Mouse (Mus musculus) Muller cell, postnatal 12 days (primary cell): ENCODE data around the gene 4931422A03Rik.
"Not testable (repeated sequence)": the region's sequence is repeated elsewhere in the genome, so short reads cannot be mapped to it uniquely, and the experiment has no call there.

Source experiments
- DNase-seq: peaks from one replicate; pipeline ENCODE4 v3.0.0-alpha.2; 2015; ENCODE audit errors: inconsistent ontology term

The 4931422A03Rik gene

GRCm38 (mm10) chr2:104027458-104028138 lies 563 bp downstream of the 4931422A03Rik start, which contains the start of gene Fbxo3:
TSS of gene Fbxo3 (plus strand) at chr2:104027721.
- DNase-seq = peak; percentile 89

DNA sequence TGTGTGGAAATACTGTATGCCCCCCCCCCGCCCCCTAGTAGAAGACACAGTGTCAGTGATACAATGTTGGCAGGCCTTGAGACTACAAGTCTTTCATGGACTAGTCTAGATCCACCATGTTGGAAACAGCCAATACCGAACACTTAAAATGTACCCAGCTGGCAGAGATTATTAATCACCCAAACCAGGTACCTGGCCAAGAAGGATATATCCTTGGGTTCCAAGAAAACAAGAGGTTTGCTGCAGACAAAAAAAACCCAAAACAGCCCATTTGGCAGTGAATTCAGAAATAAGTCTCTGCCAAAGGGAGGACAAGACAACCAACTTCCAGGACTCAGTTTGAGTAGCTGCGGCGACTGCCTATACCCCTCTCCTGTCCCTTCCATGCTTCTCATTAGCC lies 3.5 kb downstream of the 4931422A03Rik start:
- no peak for DNase-seq

DNA sequence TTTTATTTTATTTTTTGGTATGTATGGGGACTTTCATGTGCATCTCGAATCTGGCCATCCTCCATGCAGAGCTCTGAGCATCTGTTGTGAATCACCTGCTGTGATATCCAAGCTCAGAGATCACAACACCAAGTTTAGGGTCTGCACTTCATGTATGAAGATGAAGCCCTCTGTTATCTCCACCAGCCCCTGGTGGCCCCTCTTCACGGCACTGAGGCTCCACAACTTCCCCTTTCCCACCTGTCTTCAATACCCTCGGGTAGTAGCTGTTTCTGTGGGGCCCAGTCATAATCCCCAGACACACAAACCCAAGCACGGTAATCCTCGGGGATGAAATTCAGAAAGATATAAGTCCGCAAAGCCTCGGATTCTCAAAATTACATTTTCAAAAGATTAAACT lies 5.1 kb downstream of the 4931422A03Rik start:
- no peak for DNase-seq

GRCm38 (mm10) chr2:104008853-104009252 lies 19.3 kb downstream of the 4931422A03Rik start:
- not testable (repeated sequence) for DNase-seq

GRCm38 (mm10) chr2:104007793-104008519 lies 20.2 kb downstream of the 4931422A03Rik start:
- no peak for DNase-seq

GRCm38 (mm10) chr2:104002711-104003413 lies 25.3 kb downstream of the 4931422A03Rik start:
- DNase-seq = peak; percentile 11

DNA sequence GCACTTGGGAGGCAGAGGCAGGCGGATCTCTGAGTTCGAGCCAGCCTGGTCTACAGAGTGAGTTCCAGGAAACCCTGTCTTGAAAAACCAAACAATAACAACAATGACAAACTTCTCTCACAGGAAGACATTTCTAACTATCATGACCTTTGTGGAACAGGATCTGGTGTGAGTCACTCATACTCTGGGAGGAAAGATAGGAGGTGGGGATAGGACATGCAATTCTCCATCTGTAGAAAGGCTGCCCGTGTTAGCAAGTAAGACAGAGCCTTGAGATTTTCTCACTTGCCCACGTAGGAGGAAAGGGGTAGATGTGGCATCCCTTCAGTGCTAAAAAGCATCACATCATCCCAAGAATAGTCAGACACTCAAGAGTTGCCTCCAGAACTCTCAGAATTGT lies 26.3 kb downstream of the 4931422A03Rik start:
- no peak for DNase-seq

DNA sequence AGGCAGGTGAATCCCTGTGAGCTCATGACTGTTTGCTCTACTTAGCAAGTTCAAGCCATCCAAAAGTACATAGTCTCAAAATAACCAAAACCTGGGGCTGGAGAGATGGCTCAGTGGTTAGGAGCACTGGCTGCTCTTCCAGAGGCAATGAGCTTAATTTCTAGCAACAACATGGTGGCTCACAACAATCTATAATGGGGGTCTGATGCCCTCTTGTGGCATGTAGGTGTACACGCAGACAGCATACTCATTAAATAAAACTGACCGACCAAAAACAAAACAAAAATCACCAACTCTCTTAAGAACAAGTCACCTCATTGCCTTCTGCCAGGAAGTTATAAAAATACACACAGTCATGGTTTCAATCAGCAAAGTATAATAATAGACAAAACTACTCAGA lies 27.1 kb downstream of the 4931422A03Rik start:
- DNase-seq = peak; percentile 11

- no peak for DNase-seq
Observed at GRCm38 (mm10) chr2:103992618-103993332, 35.4 kb downstream of the 4931422A03Rik start.

GRCm38 (mm10) chr2:103992162-103992561 lies 36.0 kb downstream of the 4931422A03Rik start:
- DNase-seq = no peak

- DNase-seq = no peak
Observed at GRCm38 (mm10) chr2:103991303-103991702, 36.9 kb downstream of the 4931422A03Rik start.

DNA sequence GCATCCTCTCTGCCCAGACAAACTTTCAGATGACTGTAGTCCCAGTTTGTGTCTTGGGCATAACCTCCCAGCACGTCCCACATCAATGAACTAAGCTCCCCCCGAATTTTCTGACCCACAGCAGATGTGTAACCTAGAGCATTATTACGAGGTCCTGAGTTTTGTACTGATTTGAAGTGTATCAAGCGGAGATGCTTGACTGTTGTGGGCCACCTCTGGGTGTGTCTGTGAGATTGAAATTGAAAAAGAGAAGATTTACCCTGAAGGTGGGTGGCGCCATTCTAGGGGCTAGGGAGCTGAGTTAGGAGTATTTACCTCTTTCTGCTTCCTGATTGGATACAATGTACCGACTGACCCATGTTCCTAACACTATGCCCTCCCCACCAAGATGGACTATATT lies 38.4 kb downstream of the 4931422A03Rik start:
- DNase-seq = no peak

- not testable (repeated sequence) for DNase-seq
Observed at GRCm38 (mm10) chr2:103987595-103987994, 40.6 kb downstream of the 4931422A03Rik start.

DNA sequence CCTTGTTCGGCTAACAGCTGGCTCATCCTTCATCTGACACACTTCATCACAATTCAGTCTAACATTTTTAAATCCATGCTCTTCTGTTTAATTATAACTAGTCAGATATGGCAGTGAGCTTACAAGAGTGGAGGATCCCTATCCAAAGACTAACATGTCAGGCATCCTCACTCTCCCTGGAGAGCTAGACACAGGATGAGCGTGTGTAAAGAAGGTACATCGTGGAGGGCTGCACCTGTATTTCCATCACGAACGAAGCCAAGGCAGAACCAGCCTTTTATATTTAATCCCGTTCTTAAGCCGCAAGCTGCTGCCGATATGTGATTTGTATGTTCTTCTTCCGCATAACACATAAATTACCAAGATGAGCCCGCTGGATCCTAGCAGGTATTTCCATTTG lies 45.0 kb downstream of the 4931422A03Rik start:
- DNase-seq = no peak

- peak; percentile 67 for DNase-seq
Observed at GRCm38 (mm10) chr2:103982250-103982649, 45.9 kb downstream of the 4931422A03Rik start.

GRCm38 (mm10) chr2:103977716-103978115 lies 50.4 kb downstream of the 4931422A03Rik start:
- DNase-seq = peak; percentile 7

DNA sequence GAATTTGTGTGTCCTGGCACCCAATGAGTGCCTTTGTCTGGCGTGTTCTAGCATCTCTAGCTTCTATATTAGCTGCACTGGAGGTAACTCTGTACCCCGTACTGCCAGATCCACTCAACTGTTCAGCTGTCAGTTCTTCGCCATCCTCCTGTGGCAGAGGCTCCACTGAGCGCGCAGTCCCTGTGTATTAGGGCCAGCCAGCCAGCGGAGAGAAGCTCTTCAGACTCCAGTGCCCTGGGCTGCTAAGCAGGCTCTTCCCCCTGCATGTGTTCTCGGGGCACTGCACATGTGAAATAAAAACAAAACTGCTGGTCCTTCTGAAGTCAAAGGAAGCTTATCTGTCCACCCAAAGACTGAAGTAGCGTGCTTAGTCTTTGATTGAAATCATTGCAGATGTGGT lies 50.9 kb downstream of the 4931422A03Rik start:
- DNase-seq = no peak

GRCm38 (mm10) chr2:103975904-103976303 lies 52.3 kb downstream of the 4931422A03Rik start:
- no peak for DNase-seq

DNA sequence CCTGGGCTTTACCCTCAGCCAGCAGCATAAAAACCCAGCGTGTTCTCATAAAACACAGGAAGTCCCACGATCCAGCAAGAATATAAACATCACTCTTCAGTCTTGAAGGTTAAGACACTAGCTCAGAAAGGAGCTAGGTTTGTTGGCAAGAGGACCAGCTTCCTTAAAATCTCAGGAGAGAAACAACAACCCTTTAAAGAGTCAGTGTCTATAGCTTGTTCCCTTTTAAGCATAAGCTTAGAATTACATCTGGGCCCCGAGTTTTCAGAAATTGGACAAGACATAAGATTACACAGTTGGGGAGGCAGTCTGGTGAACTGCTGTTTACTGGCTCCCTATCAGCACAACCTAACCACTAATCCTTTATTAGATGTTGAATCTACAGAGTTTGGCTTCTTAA lies 56.3 kb downstream of the 4931422A03Rik start:
- no peak for DNase-seq

DNA sequence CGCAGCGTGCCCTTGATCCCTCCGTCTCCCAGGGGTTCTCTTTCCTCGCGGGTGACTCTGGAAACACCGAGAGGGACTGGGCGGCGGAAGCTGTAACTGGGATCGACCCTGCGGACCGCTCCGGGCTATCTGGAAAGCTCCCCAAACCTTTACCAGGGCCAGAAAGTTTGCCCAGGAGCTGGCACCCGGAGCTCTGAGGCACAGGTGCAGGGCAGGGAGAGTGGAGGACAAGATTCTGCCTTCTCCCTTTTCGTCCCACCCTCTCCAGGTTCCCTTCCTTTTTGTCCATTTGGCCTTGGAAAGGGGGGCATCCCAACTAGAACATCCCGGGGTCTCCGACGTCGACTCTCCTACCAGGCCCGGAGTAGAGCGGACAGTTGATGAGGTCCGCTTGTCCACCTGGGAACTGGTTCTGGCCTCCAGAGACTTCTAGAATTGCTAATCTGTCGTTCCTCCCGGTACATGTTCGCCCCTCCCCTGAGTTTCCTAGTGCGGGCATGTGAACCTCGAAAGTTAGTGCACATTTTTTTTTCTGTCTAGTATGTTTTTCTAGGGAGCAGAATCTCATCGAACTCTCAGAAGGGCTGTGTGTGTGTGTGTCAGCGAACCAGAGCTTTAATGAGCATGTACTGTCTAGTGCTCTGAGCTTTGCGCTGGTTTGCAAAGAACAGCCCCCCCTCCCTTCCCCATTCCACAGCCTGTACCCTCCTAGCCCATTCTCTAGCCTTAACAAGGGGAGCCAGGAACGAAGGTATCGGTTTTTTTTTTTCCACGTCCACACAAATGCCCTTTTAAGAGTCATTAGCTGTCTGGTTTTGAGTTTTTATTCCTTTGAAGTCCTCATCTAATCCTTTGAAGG lies 57.1 kb downstream of the 4931422A03Rik start:
- DNase-seq = peak; percentile 1
